Mouse (Mus musculus) bone marrow macrophage, adult 2 months (primary cell): ENCODE data around the gene Ptpra.

ENCODE experiments used
- CTCF ChIP-seq: IDR thresholded peaks from 2 replicates; pipeline ENCODE4 v1.5.1; 2012; ENCODE audit warnings: low read depth, mild to moderate bottlenecking, low read length, moderate library complexity
- POLR2A ChIP-seq: IDR thresholded peaks from 2 replicates; pipeline ENCODE4 v1.6.1; 2012; ENCODE audit warnings: mild to moderate bottlenecking, low read depth, low read length, borderline replicate concordance

DNA sequence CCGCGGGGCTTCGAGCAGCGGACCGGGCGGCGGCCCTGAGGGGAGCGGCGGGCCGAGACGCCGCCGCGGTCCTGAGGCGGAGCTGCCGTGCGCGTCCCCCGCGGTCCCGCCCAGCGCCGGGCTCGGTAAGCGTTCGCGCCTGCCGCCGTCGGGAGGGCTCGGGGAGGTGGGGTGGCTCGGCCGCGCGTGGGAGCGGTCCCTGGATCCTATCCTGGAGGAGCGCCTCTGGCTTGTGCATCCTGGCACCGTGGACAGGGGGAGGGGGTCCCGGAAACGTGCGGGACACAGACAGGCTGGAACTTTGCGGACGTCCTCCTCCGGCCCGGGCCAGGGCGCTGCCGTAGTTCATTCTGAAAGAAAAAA, 337 bp downstream of the Ptpra start:
- no peak for TF ChIP-seq POLR2A
- no peak for TF ChIP-seq CTCF
